Mouse (Mus musculus) lung, adult 18-20 months (tissue): ENCODE results near the gene Maff.

Source experiments
- DNase-seq, 2 experiments: peaks; one replicate each; pipeline ENCODE4 v3.0.0; 2022; ENCODE audit warnings: mixed read lengths in 2 of 2

Maff gene

DNA sequence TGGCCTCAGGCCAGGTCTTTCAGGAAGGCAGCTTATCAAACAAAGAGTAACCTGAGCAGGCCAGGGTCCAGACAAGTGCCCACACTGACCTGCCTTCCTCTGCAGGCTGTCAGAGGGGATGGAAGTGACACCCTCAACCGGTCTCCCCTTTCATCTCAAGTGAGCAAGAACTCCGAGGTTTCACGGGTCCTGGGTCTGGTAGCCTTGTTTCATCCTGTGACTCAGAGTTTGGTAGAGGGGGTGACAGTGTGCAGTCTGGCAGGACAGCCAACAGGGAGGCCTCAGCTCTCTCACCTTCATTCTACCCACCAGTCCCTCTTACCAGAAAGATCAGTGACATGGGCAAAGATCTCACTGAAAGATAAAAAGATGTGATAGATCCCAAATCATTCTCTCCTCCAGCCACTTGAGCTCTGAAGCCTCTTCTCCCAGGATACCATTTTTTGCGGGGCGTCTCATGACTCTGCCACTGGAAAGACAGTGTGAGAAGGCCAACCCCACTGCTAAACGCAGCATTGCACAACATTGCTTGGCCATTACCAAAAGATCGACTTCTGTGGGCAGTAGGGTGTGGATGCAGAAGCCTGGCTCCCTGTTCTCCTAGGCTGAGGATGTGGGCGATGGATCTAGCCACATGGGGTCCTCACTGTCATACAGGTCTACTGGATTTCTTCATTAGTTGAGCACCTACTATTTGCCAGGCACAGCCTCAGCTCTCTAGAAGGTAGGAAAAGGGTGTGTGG, at the start of gene Maff:
Maff (plus strand) TSS at position 571 of the 743 bp plus-strand sequence.
- peak in 1 of 2 experiments; percentile 55 for DNase-seq

GRCm38 (mm10) chr15:79298553-79298952, 47.9 kb upstream of the Maff start:
- peak; percentile 70 to 82 for DNase-seq

- no peak for DNase-seq
Measured at GRCm38 (mm10) chr15:79299563-79300155, 46.8 kb upstream of the Maff start.

GRCm38 (mm10) chr15:79303725-79304124, 42.7 kb upstream of the Maff start:
- DNase-seq: peak in 1 of 2 experiments; percentile 35

GRCm38 (mm10) chr15:79304832-79305231, 41.6 kb upstream of the Maff start:
- no peak for DNase-seq

- no peak for DNase-seq
Measured at GRCm38 (mm10) chr15:79306043-79306637, 40.3 kb upstream of the Maff start.

GRCm38 (mm10) chr15:79307861-79308260, 38.6 kb upstream of the Maff start:
- no peak for DNase-seq

DNA sequence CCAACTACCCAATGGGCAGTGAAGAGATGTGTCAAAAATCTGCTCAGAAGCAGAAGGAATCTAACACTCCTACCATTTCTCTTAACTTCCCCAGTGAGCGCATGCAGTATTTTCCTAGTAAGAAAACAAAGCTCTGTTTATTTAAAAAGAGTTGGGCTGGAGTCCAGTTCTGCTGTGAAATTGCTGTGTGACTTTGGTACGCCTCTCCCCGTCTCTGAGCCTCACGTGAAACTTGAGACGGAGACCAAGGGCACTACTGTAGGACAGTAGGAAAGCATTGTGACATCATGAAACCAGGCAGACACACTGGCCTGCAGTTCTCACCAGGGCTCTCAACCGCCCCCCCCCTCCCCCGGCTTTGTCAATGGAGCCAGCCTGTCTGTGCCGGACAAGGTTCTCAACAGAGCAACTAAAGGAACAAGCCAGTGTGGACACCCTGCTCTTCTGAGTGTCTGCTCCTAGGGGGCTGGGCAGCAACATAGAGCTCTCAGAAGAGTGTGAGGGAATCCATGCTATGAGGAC, 32.5 kb upstream of the Maff start:
- peak in 1 of 2 experiments; percentile 31 for DNase-seq

DNA sequence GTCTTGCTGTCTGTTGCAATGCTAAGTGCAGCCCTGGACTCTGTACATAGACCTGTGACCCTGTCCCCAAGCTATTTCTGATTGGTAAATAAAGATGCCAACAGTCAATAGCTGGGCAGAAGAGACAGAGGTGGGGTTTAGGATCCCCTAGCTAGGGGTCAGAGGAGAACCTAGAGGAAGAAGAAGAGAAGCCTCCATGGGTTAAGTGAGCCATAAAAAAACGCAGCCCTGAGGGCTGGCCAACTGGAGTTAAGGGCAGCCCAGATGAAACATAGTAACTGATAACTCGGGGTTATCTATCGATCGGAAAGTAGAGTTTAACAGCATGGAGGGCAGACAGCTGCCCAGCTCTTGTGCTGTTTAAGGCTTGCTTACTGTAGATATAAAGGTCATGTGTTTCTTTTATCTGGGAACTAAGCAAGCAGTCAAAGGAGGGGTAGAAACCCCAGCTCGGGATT, 24.7 kb upstream of the Maff start:
- no peak for DNase-seq

DNA sequence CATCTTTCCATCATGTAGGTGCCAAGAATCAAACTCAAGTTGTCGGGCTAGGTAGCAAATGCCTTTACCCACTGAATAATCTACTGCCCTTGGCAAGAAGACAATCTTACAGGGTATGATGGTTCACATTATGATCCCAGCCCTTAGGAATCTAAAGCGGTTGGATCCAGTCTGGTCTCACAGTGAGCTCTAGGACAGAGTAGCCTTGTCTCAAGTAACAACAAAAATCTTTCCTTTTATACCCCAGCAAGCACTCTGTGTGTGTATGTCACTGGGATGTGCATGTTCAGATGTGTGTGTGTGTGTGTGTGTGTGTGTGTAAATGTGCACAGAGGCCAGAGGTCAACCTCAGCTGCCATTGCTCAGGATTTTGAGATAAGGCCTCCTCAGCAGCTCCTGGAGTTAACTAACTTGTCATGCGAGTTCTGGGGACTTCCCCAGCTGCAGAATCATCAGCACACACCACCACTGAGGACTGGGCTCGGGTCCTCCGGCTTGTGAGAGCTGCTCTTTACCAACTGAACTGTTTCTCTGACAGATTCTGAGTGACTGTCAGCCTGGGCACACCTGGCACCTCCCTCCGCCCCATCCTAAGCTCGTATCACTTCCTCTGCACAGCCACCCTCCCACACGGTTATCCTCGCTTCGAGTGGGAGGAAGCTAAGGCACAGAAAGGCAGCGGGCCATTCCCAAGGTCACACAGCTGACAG, 24.0 kb upstream of the Maff start:
- peak; percentile 30 to 31 for DNase-seq

DNA sequence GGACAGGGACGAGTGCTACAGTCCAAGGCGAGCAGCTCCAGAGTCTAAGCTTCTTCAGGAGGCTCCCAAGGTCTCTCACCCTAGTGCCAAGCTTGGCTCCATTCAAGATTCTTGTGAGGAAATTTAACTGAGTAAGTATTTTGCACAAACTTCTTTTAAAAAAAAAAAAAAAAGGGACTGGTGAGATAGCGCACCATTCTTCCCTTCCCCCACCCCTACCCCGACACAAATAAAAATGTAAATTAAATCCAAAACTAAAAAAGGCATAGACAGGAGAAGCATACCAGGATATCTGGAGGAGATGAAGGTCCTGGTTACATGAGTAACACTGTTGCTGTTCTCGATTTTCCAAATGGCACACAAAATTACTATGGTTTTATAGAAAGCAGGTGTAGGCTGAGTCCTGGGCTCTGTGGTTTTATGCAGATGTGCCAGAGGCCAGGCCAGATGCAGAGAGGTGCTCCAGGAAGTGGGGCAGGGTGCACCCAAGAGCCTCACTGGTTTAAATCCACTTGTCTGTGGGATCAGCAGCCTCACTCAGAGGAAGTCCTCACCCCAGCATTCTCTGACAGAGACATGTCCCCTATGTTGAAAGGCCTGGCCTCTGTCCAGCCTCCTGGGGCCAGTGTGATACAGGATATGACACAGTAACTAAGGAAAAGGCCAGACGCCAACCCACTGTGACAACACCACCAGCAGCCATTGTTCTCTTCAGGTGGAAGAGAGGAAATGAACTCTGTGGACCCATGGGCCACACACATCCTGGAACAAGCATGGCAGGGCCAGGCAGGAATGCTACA, 23.2 kb upstream of the Maff start:
- DNase-seq: peak; percentile 90 to 94

- DNase-seq: no peak
Measured at GRCm38 (mm10) chr15:79323791-79324155, 22.6 kb upstream of the Maff start.

DNA sequence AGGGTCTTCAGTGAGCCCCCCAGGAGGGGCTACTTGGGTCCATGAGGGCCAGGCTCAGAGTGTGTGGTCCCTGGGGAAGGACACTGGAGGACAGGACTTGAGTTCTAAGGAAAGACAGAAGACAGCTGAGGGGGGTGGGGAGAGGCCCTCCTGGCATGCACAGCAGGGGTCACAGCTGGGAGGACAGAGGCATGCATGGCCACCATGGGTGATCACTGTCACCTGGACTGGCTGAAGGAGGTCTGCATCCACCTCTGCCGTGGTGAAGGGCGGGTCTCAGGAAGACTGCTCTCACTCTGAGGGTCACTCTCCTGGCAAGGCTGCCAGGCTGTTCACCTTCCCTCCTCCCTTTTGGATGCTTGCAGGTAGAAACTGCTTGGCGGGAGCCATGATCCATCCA, 22.0 kb upstream of the Maff start:
- no peak for DNase-seq

GRCm38 (mm10) chr15:79325742-79326141, 20.7 kb upstream of the Maff start:
- DNase-seq: no peak

GRCm38 (mm10) chr15:79326264-79326663, 20.2 kb upstream of the Maff start:
- DNase-seq: peak; percentile 79 to 88

DNA sequence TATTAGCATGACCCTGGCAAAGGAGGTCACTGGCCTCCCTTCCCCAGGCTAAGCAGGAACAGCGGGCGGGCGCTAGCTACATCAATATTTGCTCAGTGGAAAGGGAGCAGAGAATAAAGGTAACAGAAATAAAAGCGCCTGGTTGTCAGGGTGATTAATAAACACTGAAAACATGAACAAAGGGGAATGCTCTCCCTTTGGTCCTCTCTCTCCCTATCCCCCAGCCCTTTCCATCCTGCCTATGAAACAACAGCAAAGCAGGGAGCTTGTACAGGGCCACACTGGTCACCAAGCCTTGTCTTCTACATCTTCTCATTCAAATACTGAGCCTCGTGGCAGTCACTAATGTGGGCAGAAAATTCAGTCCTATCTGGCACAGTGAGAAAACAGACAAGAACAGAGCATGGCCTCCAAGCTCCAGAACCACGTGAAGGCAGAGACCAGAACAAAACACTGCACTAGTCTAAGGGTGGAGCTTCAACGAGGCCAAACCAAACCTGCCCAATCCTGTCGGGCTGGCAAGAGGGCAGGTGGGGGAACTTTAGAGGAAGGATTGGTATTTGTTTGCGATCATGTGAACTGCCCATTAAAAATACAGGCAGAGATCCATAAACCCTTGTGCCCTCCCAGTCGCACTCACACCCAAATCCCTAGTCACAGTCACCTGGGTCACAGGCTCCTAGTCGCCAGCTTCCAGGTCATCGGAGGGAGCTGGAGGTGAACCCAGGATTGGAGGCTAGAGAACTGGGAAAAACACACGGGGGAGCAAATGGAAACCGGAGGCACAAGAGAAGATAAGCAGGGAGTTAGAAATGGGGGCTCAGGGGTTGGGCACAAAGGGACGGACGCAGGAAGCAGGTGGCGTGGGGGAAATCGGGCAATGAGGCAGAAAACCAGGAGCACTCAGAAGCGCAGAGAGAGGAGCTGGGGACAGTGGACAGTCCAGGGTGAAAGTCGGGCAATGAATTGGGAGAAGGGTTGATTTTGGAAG, 19.2 kb upstream of the Maff start:
- peak; percentile 76 to 84 for DNase-seq

GRCm38 (mm10) chr15:79328058-79328938, 18.1 kb upstream of the Maff start, which contains the start of gene Pla2g6:
TSS of gene Pla2g6 (minus strand) at chr15:79328390.
- DNase-seq: peak; percentile 99

- DNase-seq: no peak
Measured at GRCm38 (mm10) chr15:79328939-79329275, 17.5 kb upstream of the Maff start.

DNA sequence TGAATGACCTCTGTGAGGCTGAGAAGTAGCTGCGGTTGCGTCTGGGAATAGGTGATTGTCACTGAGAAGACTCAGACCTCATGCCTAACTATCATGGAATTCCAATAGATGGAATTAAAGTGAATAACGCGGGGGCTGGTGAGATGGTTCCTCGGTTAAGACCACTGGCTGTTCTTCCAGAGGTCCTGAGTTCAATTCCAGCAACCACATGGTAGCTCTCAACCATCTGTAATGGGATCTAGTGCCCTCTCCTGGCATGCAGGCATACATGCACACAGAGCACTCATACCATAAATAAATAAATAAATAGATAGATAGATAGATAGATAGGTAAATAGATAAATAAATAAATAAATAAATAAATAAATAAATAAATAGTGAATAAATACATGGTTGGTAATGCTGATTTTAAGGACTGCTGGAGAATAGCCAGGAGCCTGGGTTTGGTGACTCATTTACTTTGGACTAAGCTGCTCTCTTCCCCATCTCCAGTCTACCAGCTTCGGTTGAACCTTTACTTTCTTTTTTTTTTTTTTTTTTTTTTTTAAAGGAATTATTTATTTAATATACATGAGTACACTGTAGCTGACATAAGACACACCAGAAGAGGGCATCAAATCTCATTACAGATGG, 17.0 kb upstream of the Maff start:
- no peak for DNase-seq
